Mouse (Mus musculus): ENCODE data around the gene Cmbl.
A peak's percentile ranks its signal among the peaks of the same experiment; 100 is the strongest.

Gene Cmbl

DNA sequence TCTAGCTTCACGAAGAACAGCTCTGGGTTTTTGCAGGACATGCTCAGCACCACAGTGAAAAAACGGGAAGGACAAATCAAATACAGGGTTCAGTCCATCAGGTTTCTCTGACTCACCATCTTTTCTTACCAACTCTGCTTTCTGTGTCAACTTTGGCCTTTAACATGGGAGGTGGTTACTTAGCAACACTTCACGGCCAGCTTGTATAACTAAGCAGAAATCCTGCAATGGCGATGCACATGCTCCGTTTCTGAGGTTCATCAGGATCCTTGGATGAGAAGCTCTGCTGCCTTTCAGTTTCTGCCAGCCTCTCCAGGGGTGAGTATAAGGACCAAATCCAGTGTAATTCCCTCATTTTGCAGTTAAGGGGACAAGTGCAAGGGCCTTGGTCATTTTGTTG, at the start of gene Cmbl:
Cmbl (plus strand) TSS at position 206 of the 400 bp plus-strand sequence.
- no peak for DNase-seq (ENCODE audit: low read depth, low spot score)

- no peak for DNase-seq (ENCODE audit: low read depth, low spot score)
Measured at GRCm38 (mm10) chr15:31517186-31517585, 48.0 kb upstream of the Cmbl start.

DNA sequence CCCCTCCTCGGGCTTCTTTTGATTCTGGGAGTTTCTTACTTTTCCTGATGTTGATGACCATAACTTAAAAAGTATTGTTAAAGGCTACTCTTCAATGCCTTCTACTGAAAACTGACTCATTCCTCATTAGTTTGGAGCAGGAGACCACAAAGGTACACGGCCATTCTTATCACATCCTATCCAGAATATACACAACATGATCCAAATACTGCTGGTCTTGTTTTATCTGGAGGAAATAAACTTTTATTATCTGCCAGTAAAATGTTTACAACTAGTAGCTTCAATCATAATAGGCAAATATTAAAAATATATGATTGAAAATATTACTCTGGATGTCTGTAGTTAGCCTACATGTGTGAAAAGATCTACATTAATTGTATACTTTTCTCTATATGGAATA, 46.8 kb upstream of the Cmbl start:
- no peak for DNase-seq (ENCODE audit: low read depth, low spot score)

DNA sequence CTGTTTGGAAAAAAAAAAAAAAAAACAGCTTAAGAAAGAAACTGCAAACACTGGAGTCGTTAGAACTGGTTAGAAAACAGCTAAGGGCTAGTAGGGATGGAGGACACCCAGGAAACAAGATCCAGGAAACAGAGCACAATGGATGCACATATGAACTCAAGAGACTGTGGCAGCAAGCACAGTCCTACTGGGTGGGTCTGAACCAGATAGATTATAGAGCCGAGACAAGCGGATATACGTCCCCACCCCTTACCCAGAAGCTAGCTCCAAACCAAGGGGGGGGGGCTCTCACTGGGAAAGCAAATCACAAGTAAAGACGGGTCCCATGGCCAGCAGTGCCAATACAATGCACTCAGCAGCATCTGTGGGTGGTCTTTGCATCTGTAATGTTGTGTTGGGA, 46.2 kb upstream of the Cmbl start:
- DNase-seq (ENCODE audit: low read depth, low spot score): no peak

DNA sequence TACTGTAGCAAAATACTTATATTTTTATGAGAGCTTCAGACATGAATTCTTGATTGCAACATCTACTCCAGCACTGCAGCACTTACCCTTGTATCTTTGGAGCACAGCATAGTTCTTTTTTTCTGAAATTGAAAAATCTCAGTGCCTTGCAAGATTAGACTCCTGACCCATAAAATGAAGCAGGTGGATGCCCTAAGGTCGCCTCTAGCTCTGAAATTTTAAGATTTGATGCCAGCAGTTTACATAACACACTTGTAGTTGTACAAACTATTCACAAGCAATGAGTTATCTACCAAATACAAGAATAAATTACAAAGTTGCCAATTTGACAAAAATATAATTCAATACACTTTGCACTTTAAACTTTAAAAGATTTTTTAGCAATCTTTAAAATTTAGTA, 38.7 kb upstream of the Cmbl start:
- DNase-seq (ENCODE audit: low read depth, low spot score): no peak

GRCm38 (mm10) chr15:31528477-31528876, 36.7 kb upstream of the Cmbl start:
- DNase-seq (ENCODE audit: low read depth, low spot score): no peak

GRCm38 (mm10) chr15:31529103-31529502, 36.1 kb upstream of the Cmbl start:
- DNase-seq (ENCODE audit: low read depth, low spot score): no peak

DNA sequence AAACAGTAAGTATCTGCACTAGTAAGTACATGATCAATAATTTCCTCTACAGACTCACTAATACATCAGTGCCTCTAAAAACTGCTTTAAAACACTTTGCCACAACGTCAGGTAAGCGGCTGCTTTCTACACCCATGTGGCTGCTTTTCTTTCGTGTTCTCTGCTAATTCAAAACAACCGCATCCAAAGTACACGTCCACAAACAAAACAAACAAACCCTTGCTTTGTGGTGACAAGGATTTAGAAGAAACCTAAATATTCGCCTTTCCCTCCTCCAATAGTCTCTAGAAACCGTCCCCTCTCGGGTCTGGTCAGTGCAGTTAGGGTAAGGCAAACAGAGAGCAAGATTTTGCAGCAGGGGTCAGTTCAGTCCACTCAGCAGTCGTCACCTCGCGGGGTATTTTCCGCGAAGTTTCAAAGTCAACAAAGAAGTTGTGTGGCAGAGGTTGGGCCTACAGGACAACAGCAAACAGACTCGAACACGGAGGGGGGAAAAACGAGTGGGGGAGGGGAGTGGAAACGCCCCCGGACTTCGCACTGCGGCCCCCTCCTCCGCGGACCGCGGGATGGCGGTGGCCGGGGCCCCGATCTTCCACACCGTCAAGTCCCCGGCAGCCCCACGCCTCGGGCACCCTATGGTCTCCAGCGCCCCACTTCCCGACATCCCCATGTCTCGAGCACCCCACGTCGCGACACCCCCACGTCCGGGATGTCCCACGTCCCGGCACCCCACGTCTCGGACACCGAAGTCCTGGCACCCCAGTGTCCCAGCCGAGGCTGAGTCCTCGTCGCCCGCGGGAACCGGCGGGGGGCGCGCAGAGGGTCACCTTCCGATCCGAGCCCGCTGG, 35.2 kb upstream of the Cmbl start:
- no peak for DNase-seq (ENCODE audit: low read depth, low spot score)

- DNase-seq (ENCODE audit: low read depth, low spot score): peak; percentile 94
Measured at GRCm38 (mm10) chr15:31530659-31531445, 34.3 kb upstream of the Cmbl start, which contains the start of gene March6. March6 (minus strand) TSS chr15:31531053.

GRCm38 (mm10) chr15:31531446-31532330, 33.5 kb upstream of the Cmbl start:
- DNase-seq (ENCODE audit: low read depth, low spot score): no peak

GRCm38 (mm10) chr15:31532331-31533021, 32.7 kb upstream of the Cmbl start:
- DNase-seq (ENCODE audit: low read depth, low spot score): no peak

DNA sequence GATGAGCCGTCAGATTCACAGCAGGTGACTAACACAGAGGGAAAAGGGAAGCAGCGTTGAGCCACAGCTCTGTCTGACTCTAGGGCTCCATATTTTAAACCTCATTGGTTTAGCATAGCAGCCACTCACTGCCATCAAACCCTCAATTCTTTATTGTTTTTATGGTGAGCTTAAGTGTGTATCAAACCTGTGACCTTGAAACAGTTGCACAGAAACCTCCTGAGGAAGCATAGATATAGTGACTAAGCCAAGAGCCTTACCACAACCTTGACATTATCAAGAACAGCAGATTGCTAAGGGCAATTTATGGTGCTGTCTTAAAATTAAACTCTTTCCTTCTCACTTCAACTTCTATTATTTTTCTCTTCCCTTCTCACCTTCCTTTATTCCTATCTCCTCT, 31.7 kb upstream of the Cmbl start:
- no peak for DNase-seq (ENCODE audit: low read depth, low spot score)

GRCm38 (mm10) chr15:31534421-31535258, 30.5 kb upstream of the Cmbl start:
- DNase-seq (ENCODE audit: low read depth, low spot score): no peak

GRCm38 (mm10) chr15:31535259-31535855, 29.8 kb upstream of the Cmbl start:
- DNase-seq (ENCODE audit: low read depth, low spot score): no peak

DNA sequence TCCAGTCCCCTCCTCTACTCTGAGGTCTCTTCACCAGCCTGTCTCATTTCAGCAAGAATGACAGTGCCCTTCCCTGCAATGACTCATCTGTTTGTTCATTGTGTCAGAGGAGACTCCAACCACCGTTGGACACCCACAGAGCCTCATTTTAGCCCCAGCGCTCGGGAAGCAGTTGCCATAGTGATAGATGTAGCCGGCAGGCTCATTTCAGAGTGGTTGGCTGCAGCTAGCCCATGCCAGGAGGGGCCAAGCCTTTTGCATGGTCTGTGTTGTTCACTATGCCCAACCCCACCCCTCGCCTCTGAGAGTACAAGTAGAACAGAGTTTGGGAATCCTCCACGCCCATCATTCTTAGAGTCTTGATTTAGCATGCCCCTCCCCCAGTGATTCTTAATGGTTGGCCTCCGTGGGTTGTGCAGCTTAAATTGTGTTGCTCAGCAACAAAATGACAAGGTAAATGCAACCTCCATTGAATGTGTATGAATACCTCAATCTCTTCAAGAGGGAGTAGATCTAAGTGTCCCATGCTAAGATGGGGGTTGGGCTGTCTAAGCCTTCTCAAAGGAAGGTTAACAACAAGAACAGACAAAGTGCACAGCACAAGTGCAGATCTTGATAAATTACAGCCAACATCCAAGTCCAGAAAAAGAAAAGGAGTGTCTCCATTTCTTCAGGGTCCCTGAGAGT, 29.0 kb upstream of the Cmbl start:
- DNase-seq (ENCODE audit: low read depth, low spot score): peak; percentile 76

DNA sequence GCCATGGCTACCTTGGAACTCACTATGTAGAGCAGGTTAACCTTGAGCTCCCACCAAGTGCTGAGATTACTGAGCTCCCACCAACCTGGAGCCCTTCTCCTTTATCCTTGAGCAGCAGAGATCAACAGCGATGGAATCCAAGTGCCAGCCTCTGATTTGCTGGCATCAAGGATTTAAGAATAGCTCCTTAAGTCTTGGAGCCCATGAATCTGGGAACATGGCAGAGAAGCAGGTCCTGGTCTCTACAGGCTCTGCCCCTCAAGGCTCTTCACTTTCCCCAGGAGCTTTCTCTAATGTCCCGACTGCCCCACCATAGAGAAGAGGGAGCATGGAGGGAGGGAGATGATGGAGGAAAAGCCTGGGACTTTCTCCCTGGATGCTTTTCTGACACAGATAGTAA, 27.5 kb upstream of the Cmbl start:
- DNase-seq (ENCODE audit: low read depth, low spot score): no peak

DNA sequence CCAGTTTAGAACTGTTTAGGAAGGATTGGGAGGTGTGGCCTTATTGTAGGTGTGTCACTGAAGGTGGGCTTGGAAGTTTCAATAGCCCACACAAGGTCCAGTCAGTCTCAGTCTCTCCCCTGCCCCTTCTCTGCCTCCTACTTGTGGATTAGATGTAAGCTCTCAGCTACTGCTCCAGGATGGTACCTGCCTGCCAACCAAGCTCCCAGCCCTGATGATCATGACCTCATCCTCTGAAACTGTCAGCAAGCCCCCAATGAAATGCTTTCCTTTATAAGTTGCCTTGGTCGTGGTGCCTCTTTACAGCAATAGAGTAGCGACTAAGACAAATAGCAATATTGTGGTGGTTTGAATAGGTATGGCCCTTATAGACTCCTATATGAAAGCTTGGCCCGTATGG, 26.8 kb upstream of the Cmbl start:
- no peak for DNase-seq (ENCODE audit: low read depth, low spot score)

DNA sequence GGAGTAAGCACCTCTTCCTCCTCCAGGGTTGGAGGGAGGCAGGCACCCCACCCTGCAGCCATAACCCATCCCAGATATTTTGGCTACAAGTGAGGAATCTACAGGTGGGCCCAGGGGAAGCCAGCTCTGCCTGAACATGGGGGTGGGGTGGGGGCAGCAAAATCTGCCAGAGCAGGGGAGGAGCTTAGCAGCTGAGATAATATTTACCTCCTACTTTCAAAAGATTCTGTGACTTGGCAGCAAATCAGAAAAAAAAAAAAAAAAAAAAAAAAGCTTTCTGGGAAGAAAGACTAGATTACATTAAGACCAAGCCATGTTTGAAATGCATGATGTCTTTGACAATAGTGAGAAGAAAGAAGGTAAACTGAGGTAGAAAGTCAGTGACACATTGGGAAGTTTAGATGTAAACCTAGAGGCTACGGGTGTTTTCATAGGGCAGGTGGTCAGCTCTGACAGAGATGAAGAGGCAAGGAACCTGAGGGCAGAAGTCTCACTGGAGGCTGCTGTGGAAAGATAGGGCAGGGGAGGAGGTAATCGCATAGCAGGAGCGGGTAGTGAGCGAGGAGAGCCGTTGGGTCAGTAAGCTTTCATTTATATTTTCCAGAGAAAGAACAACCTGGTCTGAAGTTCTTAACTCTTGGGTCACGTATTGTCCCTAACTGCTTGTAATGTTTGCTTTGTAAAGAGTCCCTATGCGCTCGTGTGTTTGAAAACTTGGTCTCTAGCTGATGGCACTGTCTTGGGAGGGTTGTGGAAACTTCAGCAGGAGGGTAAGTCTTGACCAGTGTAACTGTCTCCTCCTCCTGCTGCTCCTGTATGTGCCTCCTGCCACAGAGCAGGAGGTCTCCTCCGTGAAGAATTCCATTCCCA, 25.3 kb upstream of the Cmbl start:
- no peak for DNase-seq (ENCODE audit: low read depth, low spot score)

- no peak for DNase-seq (ENCODE audit: low read depth, low spot score)
Measured at GRCm38 (mm10) chr15:31540513-31540802, 24.7 kb upstream of the Cmbl start.

Measured in mesoderm, embryonic 11.5 days (tissue).